Mouse (Mus musculus) adrenal gland, postnatal 36 days (tissue): Measurements from ENCODE around the gene Sfrp2. TPM values are rescaled to one million over a fixed set of nuclear protein-coding genes. Genes with fewer than 3 reads are reported as not detected.

Experiments
- DNase-seq, 2 experiments: peaks; one replicate each; pipeline ENCODE4 v3.0.0; 2021; ENCODE audit warnings: mixed read lengths in 1 of 2
- long read RNA-seq, 2 experiments: library from polyadenylated mRNA; stranded (forward); transcript quantifications; one replicate each; pipeline ENCODE4 v2.0.0; 2021; ENCODE audit warnings: borderline sequencing depth in 2 of 2
- total RNA-seq, 2 experiments: library from RNA; stranded (reverse); gene quantifications; 2 replicates each; pipeline ENCODE4 v1.2.3; 2021

Sfrp2 gene
- total RNA-seq, result 10 to 100 TPM in 1 of 2 experiments, 1 to 10 TPM in 1; 7.3 to 11.3 TPM
- long read RNA-seq, experiment 1, transcript Sfrp2-201 (3 exons, 2,003 nt), result major isoform, 15 of 15 reads
- long read RNA-seq, experiment 1, partial matches to known transcripts, result 0 of 15 reads
- long read RNA-seq, experiment 1, other reads (novel, unspliced or antisense), result 0 of 15 reads
- long read RNA-seq, experiment 2, partial matches to known transcripts, result 0 of 3 reads
- long read RNA-seq, experiment 2, other reads (novel, unspliced or antisense), result 0 of 3 reads

- peak; percentile 31 to 35 for DNase-seq
Measured at GRCm38 (mm10) chr3:83765871-83766725, at the start of gene Sfrp2. Gene Sfrp2 (plus strand): TSS chr3:83766321.

- DNase-seq, result no peak
Measured at GRCm38 (mm10) chr3:83717643-83718231, 48.4 kb upstream of the Sfrp2 start.

- DNase-seq, result no peak
Measured at GRCm38 (mm10) chr3:83718662-83719061, 47.5 kb upstream of the Sfrp2 start.

- DNase-seq, result no peak
Measured at GRCm38 (mm10) chr3:83728223-83728622, 37.9 kb upstream of the Sfrp2 start.

GRCm38 (mm10) chr3:83728675-83729390 is 37.3 kb upstream of the Sfrp2 start:
- DNase-seq, result no peak

- no peak for DNase-seq
Measured at GRCm38 (mm10) chr3:83733985-83734384, 32.1 kb upstream of the Sfrp2 start.

GRCm38 (mm10) chr3:83736980-83737379 is 29.1 kb upstream of the Sfrp2 start:
- no peak for DNase-seq

- peak; percentile 32 to 64 for DNase-seq
Measured at GRCm38 (mm10) chr3:83740246-83740645, 25.9 kb upstream of the Sfrp2 start.

GRCm38 (mm10) chr3:83747276-83747675 is 18.8 kb upstream of the Sfrp2 start:
- peak; percentile 46 to 59 for DNase-seq

- DNase-seq, result no peak
Measured at GRCm38 (mm10) chr3:83747895-83748294, 18.2 kb upstream of the Sfrp2 start.

- peak in 1 of 2 experiments; percentile 11 for DNase-seq
Measured at GRCm38 (mm10) chr3:83751625-83752024, 14.5 kb upstream of the Sfrp2 start.

GRCm38 (mm10) chr3:83752196-83752595 is 13.9 kb upstream of the Sfrp2 start:
- no peak for DNase-seq

GRCm38 (mm10) chr3:83755043-83755635 is 11.0 kb upstream of the Sfrp2 start:
- DNase-seq, result no peak

- no peak for DNase-seq
Measured at GRCm38 (mm10) chr3:83755666-83756065, 10.5 kb upstream of the Sfrp2 start.

GRCm38 (mm10) chr3:83762361-83762760 is 3.8 kb upstream of the Sfrp2 start:
- no peak for DNase-seq

GRCm38 (mm10) chr3:83763551-83764548 is 2.3 kb upstream of the Sfrp2 start:
- DNase-seq, result peak; percentile 85 to 87

- DNase-seq, result no peak
Measured at GRCm38 (mm10) chr3:83766726-83767070, 577 bp downstream of the Sfrp2 start.

GRCm38 (mm10) chr3:83767121-83767520 is 1.0 kb downstream of the Sfrp2 start:
- no peak for DNase-seq

- no peak for DNase-seq
Measured at GRCm38 (mm10) chr3:83768293-83769035, 2.3 kb downstream of the Sfrp2 start.

- no peak for DNase-seq
Measured at GRCm38 (mm10) chr3:83769036-83769410, 2.9 kb downstream of the Sfrp2 start.
